Mouse (Mus musculus) erythroblast, embryonic 14.5 days (primary cell): ENCODE results near the gene Olfr1026. TPM values are rescaled to one million over a fixed set of nuclear protein-coding genes. Genes with fewer than 3 reads are reported as not detected.

Experiments
- H3K27me3 ChIP-seq: 2 replicates; pipeline ENCODE4 v1.6.1; 2012; ENCODE audit warnings: inconsistent platforms; ENCODE audit not compliant: control insufficient read depth
- H3K36me3 ChIP-seq: 2 replicates; pipeline ENCODE4 v1.6.1; 2012; ENCODE audit warnings: mild to moderate bottlenecking, inconsistent platforms; ENCODE audit not compliant: control insufficient read depth
- H3K4me1 ChIP-seq: 2 replicates; pipeline ENCODE4 v1.6.1; 2012; ENCODE audit warnings: inconsistent platforms; ENCODE audit not compliant: control insufficient read depth
- H3K4me3 ChIP-seq: replicated peaks from 2 replicates; pipeline ENCODE3; 2012; ENCODE audit warnings: moderate library complexity, mild to moderate bottlenecking, inconsistent platforms
- H3K9me3 ChIP-seq: 2 replicates; pipeline ENCODE4 v1.6.1; 2012; ENCODE audit warnings: low read length, inconsistent platforms, mixed read lengths; ENCODE audit not compliant: control insufficient read depth
- GATA1 ChIP-seq: IDR thresholded peaks from 2 replicates; pipeline ENCODE4 v1.6.1; 2012; ENCODE audit warnings: low read length, inconsistent platforms, mixed read lengths
- TAL1 ChIP-seq: IDR thresholded peaks from 3 replicates; pipeline ENCODE4 v1.6.1; 2012; ENCODE audit warnings: low read length, inconsistent platforms, mixed read lengths
- polyA plus RNA-seq: library from polyadenylated mRNA; stranded (reverse); fragments of >175 nt; gene quantifications from 2 replicates; pipeline ENCODE4 v1.2.3, GENCODE M21; 2012

Gene Olfr1026
- not detected in 2 replicates for polyA plus RNA-seq

DNA sequence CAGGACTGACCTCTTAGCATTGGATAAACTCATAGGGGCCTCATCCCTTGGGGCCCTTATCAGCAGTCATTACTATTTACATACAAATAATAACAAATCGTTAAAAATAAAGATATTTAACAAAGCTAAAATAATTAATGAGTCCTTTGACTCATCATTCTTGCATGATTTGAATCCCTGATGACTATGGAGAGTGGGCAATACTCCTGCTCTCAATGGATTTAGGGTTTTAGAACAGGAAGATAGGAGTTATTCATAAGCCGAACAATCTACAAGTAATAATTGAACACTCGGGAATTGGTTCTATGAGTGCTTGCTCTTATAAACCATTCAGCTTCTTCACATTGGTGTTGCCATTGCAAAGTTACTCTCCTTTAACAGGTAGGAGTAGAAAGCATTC lies at the start of gene Olfr1026:
TSS of gene Olfr1026 (plus strand) at position 301 of the 400 bp plus-strand sequence.
- no peaks in the 10 kb centered on the region for H3K27me3 ChIP-seq
- TF ChIP-seq GATA1 (no peak), TAL1 (no peak)
- H3K9me3 ChIP-seq = 0 out of 2 replicates have a peak, but pooled peaks cover 2% of the 10 kb centered on the region
- no peaks in the 10 kb centered on the region for H3K36me3 ChIP-seq
- H3K4me3 ChIP-seq = no peak within 1 kb of the TSS
- H3K4me1 ChIP-seq = no peaks in the 10 kb centered on the region

- Histone ChIP-seq H3K36me3 (no peaks in the 10 kb centered on the region), H3K4me1 (no peaks in the 10 kb centered on the region), H3K27me3 (no peaks in the 10 kb centered on the region), H3K9me3 (no peaks in the 10 kb centered on the region), H3K4me3 (no peak within 1 kb of the TSS)
- TF ChIP-seq TAL1 = no peak
- TF ChIP-seq GATA1 = no peak
These were observed 36.0 kb upstream of the Olfr1026 start, which contains the start of gene Olfr1023 for GRCm38 (mm10) chr2:85885340-85885739. Gene Olfr1023 (plus strand): TSS chr2:85885640.

DNA sequence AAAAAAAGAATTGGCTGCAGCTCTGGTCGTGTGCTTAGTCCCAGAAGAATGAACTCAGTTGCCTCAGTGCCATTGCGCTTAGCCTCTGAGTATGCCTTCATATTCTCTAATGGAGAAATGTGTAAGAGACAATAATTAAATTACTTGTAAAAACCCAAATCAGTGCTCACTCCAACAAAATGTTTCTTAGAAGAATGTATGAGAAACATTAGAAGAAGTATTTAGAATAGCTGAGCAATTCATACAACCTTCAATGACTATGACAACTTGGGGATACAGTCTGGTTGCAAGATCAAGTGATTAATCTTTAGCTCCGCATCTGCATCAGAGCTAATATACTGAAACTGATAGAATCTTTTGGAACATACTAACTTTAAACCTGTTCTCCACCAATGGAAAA lies 16.4 kb upstream of the Olfr1026 start, which contains the start of gene Olfr1024:
TSS of gene Olfr1024 (minus strand) at position 101 of the 400 bp plus-strand sequence.
- H3K4me3 ChIP-seq = no peak within 1 kb of the TSS
- H3K27me3 ChIP-seq = no peaks in the 10 kb centered on the region
- TF ChIP-seq TAL1 (no peak), GATA1 (no peak)
- H3K4me1 ChIP-seq = no peaks in the 10 kb centered on the region
- no peaks in the 10 kb centered on the region; the same call in 1 of the 2 replicates for H3K9me3 ChIP-seq
- no peaks in the 10 kb centered on the region for H3K36me3 ChIP-seq

DNA sequence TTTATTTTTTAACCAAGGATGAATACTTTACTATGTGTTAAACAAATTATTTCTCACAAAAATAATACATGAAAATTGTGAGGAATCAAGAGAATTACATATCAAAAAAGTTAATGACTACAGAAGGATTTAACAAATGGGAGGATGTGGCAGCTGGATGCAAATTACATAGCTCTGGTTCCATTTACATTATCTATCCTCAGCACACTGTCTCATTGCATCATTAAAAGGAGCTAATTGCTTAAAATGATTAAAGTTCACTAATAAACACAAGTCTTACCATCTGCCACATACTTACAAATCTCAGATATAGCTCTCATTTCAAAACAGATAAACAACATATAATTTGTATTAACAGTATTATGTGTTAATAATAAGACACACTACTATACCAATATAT lies 8.2 kb upstream of the Olfr1026 start:
- TF ChIP-seq GATA1 (no peak), TAL1 (no peak)
- no peaks in the 10 kb centered on the region for H3K27me3 ChIP-seq

GRCm38 (mm10) chr2:85914893-85915292 lies 6.5 kb upstream of the Olfr1026 start, which contains the start of gene Olfr1025-ps1:
Gene Olfr1025-ps1 (plus strand): TSS chr2:85915193.
- TF ChIP-seq TAL1 (no peak), GATA1 (no peak)
- Histone ChIP-seq H3K27me3 (no peaks in the 10 kb centered on the region), H3K9me3 (0 out of 2 replicates have a peak, but pooled peaks cover 2% of the 10 kb centered on the region), H3K4me3 (no peak within 1 kb of the TSS), H3K4me1 (no peaks in the 10 kb centered on the region), H3K36me3 (no peaks in the 10 kb centered on the region)

More for the DNA sequence above, 8.2 kb upstream of the Olfr1026 start:
- Histone ChIP-seq H3K4me1 (no peaks in the 10 kb centered on the region), H3K9me3 (no peaks in the 10 kb centered on the region), H3K36me3 (no peaks in the 10 kb centered on the region), H3K4me3 (no peak overlapping the region)

- TF ChIP-seq TAL1 (no peak), GATA1 (no peak)
- H3K4me1 ChIP-seq = no peaks in the 10 kb centered on the region
These were observed 28.8 kb downstream of the Olfr1026 start, which contains the start of gene Olfr1028 for GRCm38 (mm10) chr2:85950137-85950536. Gene Olfr1028 (plus strand): TSS chr2:85950437.

DNA sequence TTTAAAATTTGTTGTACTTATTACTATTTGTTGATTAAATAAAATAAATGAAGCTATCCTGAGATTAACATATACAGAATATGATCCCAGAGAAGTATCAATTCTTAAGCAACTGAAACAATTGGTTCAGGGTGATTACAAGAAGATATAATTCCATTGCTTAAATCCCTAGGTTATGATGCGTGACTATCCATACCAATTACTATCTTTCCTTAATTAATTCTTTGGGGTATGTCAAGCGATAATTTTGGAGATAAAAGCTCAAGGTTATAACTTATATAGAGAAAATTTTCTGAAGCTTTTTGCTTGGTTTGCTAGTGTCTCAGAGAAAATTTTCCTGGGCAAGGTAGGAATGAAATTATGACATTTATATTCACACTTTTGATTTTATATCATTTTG lies 52.2 kb downstream of the Olfr1026 start, which contains the start of gene Olfr1029:
TSS of gene Olfr1029 (plus strand) at position 301 of the 400 bp plus-strand sequence.
- H3K4me1 ChIP-seq = no peaks in the 10 kb centered on the region
- no peaks in the 10 kb centered on the region for H3K9me3 ChIP-seq
- H3K4me3 ChIP-seq = no peak within 1 kb of the TSS
- H3K36me3 ChIP-seq = no peaks in the 10 kb centered on the region
- TF ChIP-seq TAL1 (no peak), GATA1 (no peak)
- H3K27me3 ChIP-seq = no peaks in the 10 kb centered on the region

More at GRCm38 (mm10) chr2:85950137-85950536, 28.8 kb downstream of the Olfr1026 start, which contains the start of gene Olfr1028:
- Histone ChIP-seq H3K9me3 (no peaks in the 10 kb centered on the region), H3K4me3 (no peak within 1 kb of the TSS), H3K36me3 (no peaks in the 10 kb centered on the region), H3K27me3 (no peaks in the 10 kb centered on the region)

Other genes starting within 250 kb of the Olfr1026 start
- not detected in 2 replicates for gene Olfr1006, start 242.8 kb upstream of the Olfr1026 start, polyA plus RNA-seq
- gene Olfr1008, start 232.1 kb upstream of the Olfr1026 start, polyA plus RNA-seq = not detected in 2 replicates
- not detected in 2 replicates for gene Olfr1009, start 206.1 kb upstream of the Olfr1026 start, polyA plus RNA-seq
- gene Olfr1012, start 158.8 kb upstream of the Olfr1026 start, polyA plus RNA-seq = not detected in 2 replicates
- not detected in 2 replicates for gene Olfr1013, start 154.5 kb upstream of the Olfr1026 start, polyA plus RNA-seq
- gene Olfr1014, start 148.8 kb upstream of the Olfr1026 start, polyA plus RNA-seq = not detected in 2 replicates
- gene Olfr1015, start 139.5 kb upstream of the Olfr1026 start, polyA plus RNA-seq = not detected in 2 replicates
- gene Olfr1016, start 119.0 kb upstream of the Olfr1026 start, polyA plus RNA-seq = not detected in 2 replicates
- gene Olfr1018, start 103.1 kb upstream of the Olfr1026 start, polyA plus RNA-seq = not detected in 2 replicates
- gene Olfr1019, start 76.1 kb upstream of the Olfr1026 start, polyA plus RNA-seq = 0.01 TPM in 1 of 2 replicates, not detected in the other
- not detected in 2 replicates for gene Olfr1020, start 74.5 kb upstream of the Olfr1026 start, polyA plus RNA-seq
- not detected in 2 replicates for gene Olfr1022, start 53.0 kb upstream of the Olfr1026 start, polyA plus RNA-seq
- gene Olfr1023, start 35.9 kb upstream of the Olfr1026 start, polyA plus RNA-seq = not detected in 2 replicates
- not detected in 2 replicates for gene Olfr1024, start 16.5 kb upstream of the Olfr1026 start, polyA plus RNA-seq
- not detected in 2 replicates for gene Olfr1025-ps1, start 6.4 kb upstream of the Olfr1026 start, polyA plus RNA-seq
- not detected in 2 replicates for gene Olfr1028, start 28.9 kb downstream of the Olfr1026 start, polyA plus RNA-seq
- not detected in 2 replicates for gene Olfr1029, start 52.3 kb downstream of the Olfr1026 start, polyA plus RNA-seq
- 0.01 TPM in 1 of 2 replicates, not detected in the other for gene Olfr1030, start 57.7 kb downstream of the Olfr1026 start, polyA plus RNA-seq
- gene Olfr1031, start 68.7 kb downstream of the Olfr1026 start, polyA plus RNA-seq = not detected in 2 replicates
- gene Olfr1032, start 84.0 kb downstream of the Olfr1026 start, polyA plus RNA-seq = not detected in 2 replicates
- not detected in 2 replicates for gene Olfr1033, start 99.1 kb downstream of the Olfr1026 start, polyA plus RNA-seq
- gene Olfr1034, start 124.3 kb downstream of the Olfr1026 start, polyA plus RNA-seq = not detected in 2 replicates
- gene Olfr1036, start 152.4 kb downstream of the Olfr1026 start, polyA plus RNA-seq = not detected in 2 replicates
- gene Olfr1037, start 165.8 kb downstream of the Olfr1026 start, polyA plus RNA-seq = not detected in 2 replicates
- gene Olfr1039, start 214.4 kb downstream of the Olfr1026 start, polyA plus RNA-seq = not detected in 2 replicates
- not detected in 2 replicates for gene Olfr1040, start 225.2 kb downstream of the Olfr1026 start, polyA plus RNA-seq
- gene Olfr1042, start 240.3 kb downstream of the Olfr1026 start, polyA plus RNA-seq = not detected in 2 replicates
- not detected in 2 replicates for gene Olfr1043, start 246.0 kb downstream of the Olfr1026 start, polyA plus RNA-seq